Mouse (Mus musculus): ENCODE data around the gene Fgf15. TPM values are rescaled to one million over a fixed set of nuclear protein-coding genes. Genes with fewer than 3 reads are reported as not detected.

Gene Fgf15
- total and polyA plus RNA-seq, 3 experiments, result not detected

GRCm38 (mm10) chr7:144941242-144941831 is 45.0 kb downstream of the Fgf15 start:
- dilution Hi-C loops (cut with MboI; ENCODE audit: extremely low pct_ligation_motif_present, extremely low pct_unique_long_range_greater_than_20kb, low sequenced_read_pairs), result no loop called here
- DNase-seq (ENCODE audit: extremely low read depth), result peak; percentile 52

GRCm38 (mm10) chr7:144942071-144942743 is 45.9 kb downstream of the Fgf15 start:
- Histone ChIP-seq H3K4me1 (ENCODE audit: control insufficient read depth in 1 of 2, insufficient read depth in 2 of 2) (peaks cover 0 to 21% of the 10 kb centered on the region in 2 experiments; a peak in 3 of 4 replicates), H3K4me3 (replicated peaks in 1 of 3; ENCODE audit: low read depth in 2 of 3, low read length in 2 of 3, poor library complexity in 1 of 3) (no peak overlapping the region), H3K36me3 (replicated peaks in 1 of 2; ENCODE audit: control insufficient read depth in 1 of 2, insufficient read depth in 1 of 2, low read length in 1 of 2) (no peaks in the 10 kb centered on the region), H3K9ac (ENCODE audit: insufficient read depth, low read depth) (no peak overlapping the region), H3K4me2 (ENCODE audit: insufficient read depth, low read depth, poor library complexity, severe bottlenecking) (no peak overlapping the region), H3K79me2 (replicated peaks; ENCODE audit: control insufficient read depth, extremely low read depth, insufficient read depth, poor library complexity, severe bottlenecking) (no peaks in the 10 kb centered on the region), H3K27ac (ENCODE audit: insufficient read depth, low read depth) (no peak overlapping the region), H3K9me3 (replicated peaks; ENCODE audit: low read length) (peaks cover 15% of the 10 kb centered on the region), H3K27me3 (replicated peaks) (peaks cover 86% of the 10 kb centered on the region)
- no peak for TF ChIP-seq CHD2 (IDR thresholded peaks at IDR 0.05; ENCODE audit: low read length)
- no peak for TF ChIP-seq EP300 (IDR thresholded peaks at IDR 0.05; ENCODE audit: low read length)
- no peak for TF ChIP-seq BHLHE40 (IDR thresholded peaks at IDR 0.05; ENCODE audit: low read depth, low read length)
- in situ Hi-C loops (cut with MboI; ENCODE audit: low pct_ligation_motif_present, low pct_unique_long_range_greater_than_20kb, low sequenced_read_pairs), result no loop called here
- dilution Hi-C loops (cut with MboI; ENCODE audit: extremely low pct_ligation_motif_present, extremely low pct_unique_long_range_greater_than_20kb, low sequenced_read_pairs), result no loop called here
- no peak for DNase-seq (ENCODE audit: extremely low read depth)

More at GRCm38 (mm10) chr7:144941242-144941831, 45.0 kb downstream of the Fgf15 start:
- in situ Hi-C loops (cut with MboI; ENCODE audit: low pct_ligation_motif_present, low pct_unique_long_range_greater_than_20kb, low sequenced_read_pairs), result no loop called here
- Histone ChIP-seq H3K9ac (ENCODE audit: insufficient read depth, low read depth) (no peak overlapping the region), H3K4me3 (replicated peaks in 1 of 3; ENCODE audit: low read depth in 2 of 3, low read length in 2 of 3, poor library complexity in 1 of 3) (peak overlapping the region in 2 of 3 experiments; percentile 13 to 31), H3K79me2 (replicated peaks; ENCODE audit: control insufficient read depth, extremely low read depth, insufficient read depth, poor library complexity, severe bottlenecking) (no peaks in the 10 kb centered on the region), H3K9me3 (replicated peaks; ENCODE audit: low read length) (peaks cover 15% of the 10 kb centered on the region), H3K36me3 (replicated peaks in 1 of 2; ENCODE audit: control insufficient read depth in 1 of 2, insufficient read depth in 1 of 2, low read length in 1 of 2) (no peaks in the 10 kb centered on the region), H3K27ac (ENCODE audit: insufficient read depth, low read depth) (no peak overlapping the region), H3K4me2 (ENCODE audit: insufficient read depth, low read depth, poor library complexity, severe bottlenecking) (peak overlapping the region; percentile 35), H3K27me3 (replicated peaks) (peaks cover 86% of the 10 kb centered on the region), H3K4me1 (ENCODE audit: control insufficient read depth in 1 of 2, insufficient read depth in 2 of 2) (peaks cover 0 to 21% of the 10 kb centered on the region in 2 experiments; a peak in 3 of 4 replicates)
- TF ChIP-seq BHLHE40 (IDR thresholded peaks at IDR 0.05; ENCODE audit: low read depth, low read length), result peak; percentile 35; the same call in 1 of the 2 replicates
- TF ChIP-seq JUN (IDR thresholded peaks at IDR 0.05; ENCODE audit: insufficient read depth, low read depth, low read length), result no peak

- no peaks in the 10 kb centered on the region for H3K36me3 ChIP-seq (replicated peaks in 1 of 2; ENCODE audit: control insufficient read depth in 1 of 2, insufficient read depth in 1 of 2, low read length in 1 of 2)
- H3K9me3 ChIP-seq (replicated peaks; ENCODE audit: low read length), result peaks cover 15% of the 10 kb centered on the region
- TF ChIP-seq ELF1 (IDR thresholded peaks at IDR 0.05; ENCODE audit: low read depth, low read length) (no peak), SIN3A (IDR thresholded peaks at IDR 0.05; ENCODE audit: low read length) (no peak), ETS1 (conservative IDR thresholded peaks at IDR 0.05; ENCODE audit: low read depth, low read length) (no peak), POLR2AphosphoS2 (IDR thresholded peaks at IDR 0.05; ENCODE audit: low read depth, low read length) (no peak), TCF12 (IDR thresholded peaks at IDR 0.05; ENCODE audit: low read depth, low read length) (no peak), CHD2 (IDR thresholded peaks at IDR 0.05; ENCODE audit: low read length) (no peak), JUN (IDR thresholded peaks at IDR 0.05; ENCODE audit: insufficient read depth, low read depth, low read length) (no peak)
- peaks cover 89% of the 10 kb centered on the region for H3K27me3 ChIP-seq (replicated peaks)
- H3K4me1 ChIP-seq (ENCODE audit: control insufficient read depth in 1 of 2, insufficient read depth in 2 of 2), result peaks cover 0 to 20% of the 10 kb centered on the region in 2 experiments; a peak in 3 of 4 replicates
- H3K4me2 ChIP-seq (ENCODE audit: insufficient read depth, low read depth, poor library complexity, severe bottlenecking), result no peak overlapping the region
- no peak overlapping the region for H3K4me3 ChIP-seq (replicated peaks in 1 of 3; ENCODE audit: low read depth in 2 of 3, low read length in 2 of 3, poor library complexity in 1 of 3)
- H3K9ac ChIP-seq (ENCODE audit: insufficient read depth, low read depth), result no peak overlapping the region
- dilution Hi-C loops (cut with MboI; ENCODE audit: extremely low pct_ligation_motif_present, extremely low pct_unique_long_range_greater_than_20kb, low sequenced_read_pairs), result no loop called here
- H3K27ac ChIP-seq (ENCODE audit: insufficient read depth, low read depth), result no peak overlapping the region
- DNase-seq (ENCODE audit: extremely low read depth), result no peak
- no peaks in the 10 kb centered on the region for H3K79me2 ChIP-seq (replicated peaks; ENCODE audit: control insufficient read depth, extremely low read depth, insufficient read depth, poor library complexity, severe bottlenecking)
- in situ Hi-C loops (cut with MboI; ENCODE audit: low pct_ligation_motif_present, low pct_unique_long_range_greater_than_20kb, low sequenced_read_pairs), result no loop called here
Observed at GRCm38 (mm10) chr7:144942744-144943135, 46.4 kb downstream of the Fgf15 start.

Data from CH12.LX (cell line).